Mouse (Mus musculus) small intestine, adult 2 months (tissue): ENCODE results near the gene Ubash3a.

Experiments used
- CTCF ChIP-seq: fragments of 200-500 bp; IDR thresholded peaks from 2 replicates; pipeline ENCODE4 v1.5.1; 2012; ENCODE audit warnings: low read depth, mild to moderate bottlenecking, control low read depth, inconsistent platforms, low read length, moderate library complexity, mixed read lengths; ENCODE audit not compliant: insufficient replicate concordance, insufficient read length; ENCODE audit errors: extremely low read depth
- POLR2A ChIP-seq: fragments of 200-500 bp; IDR thresholded peaks from 2 replicates; pipeline ENCODE4 v1.6.1; 2012; ENCODE audit warnings: low read depth, mild to moderate bottlenecking, control low read depth, inconsistent platforms, low read length, moderate library complexity

DNA sequence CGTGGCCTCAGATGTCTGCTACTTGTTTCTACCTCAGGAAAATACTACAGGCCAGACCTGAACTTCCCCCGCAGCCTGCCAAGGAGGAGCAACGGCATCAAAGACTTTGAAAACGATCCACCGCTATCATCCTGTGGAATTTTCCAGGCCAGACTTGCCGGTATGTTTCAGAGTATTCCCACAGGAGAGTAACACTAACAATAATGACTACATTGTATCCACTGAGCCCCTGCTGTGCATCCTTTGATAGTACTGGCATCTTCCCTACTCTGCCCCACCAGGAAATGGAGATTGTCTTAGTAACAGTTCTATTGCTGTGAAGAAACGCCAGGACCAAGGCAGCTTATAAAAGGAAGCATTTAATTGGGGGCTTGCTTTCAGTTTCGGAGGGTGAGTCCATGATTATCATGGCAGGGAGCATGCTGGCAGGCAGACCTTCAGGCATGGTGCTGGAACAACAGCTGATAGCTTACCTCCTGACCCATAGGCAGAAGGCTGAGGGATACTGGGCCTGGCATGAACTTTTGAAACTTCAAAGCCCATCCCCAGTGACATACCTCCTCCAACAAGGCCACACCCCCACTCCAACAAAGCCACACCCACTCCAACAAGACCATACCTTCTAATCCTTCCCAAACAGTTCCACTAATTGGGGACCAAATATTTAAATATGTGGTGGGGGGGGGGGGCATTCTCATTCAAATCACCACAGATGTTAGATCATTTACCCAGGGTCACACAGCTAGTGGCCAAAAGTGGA is 24.8 kb downstream of the Ubash3a start:
- no peak for TF ChIP-seq CTCF
- TF ChIP-seq POLR2A, result no peak
